Mouse (Mus musculus) adrenal gland, postnatal 10 days (tissue): ENCODE results near the gene Mtpn. TPM values are rescaled to one million over a fixed set of nuclear protein-coding genes. Genes with fewer than 3 reads are reported as not detected.

ENCODE experiments used
- microRNA-seq: library from miRNA; unstranded; fragments of <30 nt; microRNA quantifications from one replicate; pipeline ENCODE4 v1.2.0, GENCODE M21; 2021
- total RNA-seq, 2 experiments: library from RNA; stranded (reverse); gene quantifications; 2 replicates each; pipeline ENCODE4 v1.2.3; 2021

Gene Mtpn
- total RNA-seq, 2 experiments from 2014 or later, result 103 to 106 TPM

Small RNAs within 50 kb of the gene (microRNA-seq; reads per million reads assigned to microRNA genes)
- gene Gm23053, result not detected

Other genes starting within 250 kb of the Mtpn start
- under 1 TPM; 0.30 to 0.33 TPM for gene Slc13a4, start 231.8 kb downstream of the Mtpn start, total RNA-seq
- 1 to 10 TPM; 1.1 to 2.6 TPM for gene Fam180a, start 213.7 kb downstream of the Mtpn start, total RNA-seq